Mouse (Mus musculus): ENCODE results near the gene Slc38a8. TPM values are rescaled to one million over a fixed set of nuclear protein-coding genes. Genes with fewer than 3 reads are reported as not detected.

Slc38a8 gene
- total RNA-seq, 2 experiments from 2014 or later = 0.23 to 0.29 TPM

DNA sequence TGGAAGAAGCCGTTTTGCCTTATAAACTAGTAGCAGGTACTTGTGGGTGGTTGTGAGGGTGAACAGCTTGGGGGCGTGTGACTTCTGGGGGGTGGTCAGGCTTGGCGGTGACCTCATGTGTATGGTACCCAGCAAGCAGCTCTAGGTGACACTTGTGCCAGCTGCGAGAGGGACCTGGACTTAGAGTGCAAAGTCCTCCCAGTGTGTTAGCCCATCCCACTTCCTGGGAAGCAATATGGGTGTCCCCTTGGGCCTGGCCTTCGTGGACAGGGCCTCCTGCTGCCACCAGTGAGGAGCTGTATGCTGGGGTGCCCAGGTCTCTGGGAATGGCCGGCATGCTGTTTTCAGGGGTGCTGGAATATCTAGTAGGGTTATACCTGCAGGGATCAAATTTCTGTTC lies 62.6 kb downstream of the Slc38a8 start:
- DNase-seq (ENCODE audit: low spot score in 2 of 2) = no peak

DNA sequence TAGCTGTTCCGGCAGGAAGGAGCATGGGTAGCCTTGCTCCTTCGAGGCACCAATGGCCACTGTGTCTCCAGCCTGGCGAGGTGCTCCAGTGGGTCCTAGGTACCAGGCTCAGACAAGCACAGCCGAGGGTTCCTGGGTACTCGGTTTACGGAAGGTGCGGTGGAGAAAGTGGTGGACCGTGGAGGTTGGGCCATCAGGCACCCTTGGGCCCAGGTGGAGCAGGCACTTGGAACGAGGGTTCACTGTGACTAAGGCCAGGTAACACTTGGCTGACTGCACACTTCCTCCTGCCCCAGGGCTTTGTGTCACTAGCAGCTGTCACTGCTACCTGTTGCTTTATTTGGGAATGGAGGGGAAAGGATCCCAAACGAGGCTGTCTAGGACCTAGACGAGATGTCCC lies 64.0 kb downstream of the Slc38a8 start:
- no peak for DNase-seq (ENCODE audit: low spot score in 2 of 2)

DNA sequence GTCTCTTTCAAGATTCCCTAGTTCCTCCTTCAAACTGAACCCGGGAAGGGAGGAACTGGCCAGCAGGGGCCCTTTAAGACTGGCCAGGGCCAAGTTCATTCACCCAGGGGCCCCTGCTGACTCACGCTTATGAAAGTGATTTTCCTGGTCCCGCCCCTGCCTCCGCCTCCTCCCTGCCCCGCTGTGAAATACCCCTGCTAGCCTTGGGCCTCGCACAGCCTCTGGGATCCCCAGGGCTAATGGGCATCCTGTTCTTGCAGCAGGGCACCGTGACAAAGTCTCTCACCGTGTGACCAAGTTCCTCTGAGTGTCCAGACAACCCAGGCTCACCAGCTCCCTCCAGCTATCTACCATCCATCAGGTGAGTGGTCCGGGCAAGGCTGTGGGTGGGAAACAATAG lies 64.6 kb downstream of the Slc38a8 start:
- DNase-seq (ENCODE audit: low spot score in 2 of 2) = no peak

DNA sequence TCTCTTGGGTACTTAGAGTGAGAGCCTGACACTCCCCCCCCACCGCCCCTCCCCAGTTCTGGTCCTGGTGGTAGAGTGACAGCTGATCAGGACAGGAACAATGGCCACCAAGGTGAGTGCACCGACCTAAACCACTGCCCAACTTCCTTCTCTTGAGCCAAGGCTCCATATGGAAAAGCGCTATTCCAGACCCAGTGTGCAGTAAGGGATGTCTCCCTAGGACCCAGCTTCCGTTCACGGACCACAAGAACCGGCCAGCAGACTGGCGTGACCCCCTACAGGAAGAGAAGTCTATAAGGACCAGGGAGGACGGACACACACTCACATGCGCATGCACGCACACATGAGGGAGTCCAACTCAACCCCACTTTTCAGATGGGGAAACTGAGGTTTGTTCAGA lies 65.2 kb downstream of the Slc38a8 start:
- no peak for DNase-seq (ENCODE audit: low spot score in 2 of 2)

DNA sequence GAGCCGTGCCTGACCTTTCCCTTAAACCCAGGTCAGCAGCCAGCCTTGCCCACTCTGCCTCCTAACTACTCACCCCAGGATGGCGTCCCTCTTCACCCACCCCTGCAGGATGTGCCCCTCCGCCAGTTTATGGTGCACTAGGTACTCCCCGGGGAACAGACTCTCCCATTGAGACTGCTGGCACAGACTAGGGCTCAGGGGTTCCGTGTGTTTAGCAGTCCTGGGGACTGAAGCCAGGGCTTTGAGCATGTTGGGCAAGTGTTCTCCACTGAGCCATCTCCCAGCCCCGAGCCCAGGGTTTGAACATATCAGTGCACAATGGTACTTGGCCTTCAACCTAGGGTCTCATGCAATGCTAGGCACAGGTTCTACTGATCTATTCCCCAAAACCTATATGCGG lies 66.0 kb downstream of the Slc38a8 start:
- no peak for DNase-seq (ENCODE audit: low spot score in 2 of 2)

DNA sequence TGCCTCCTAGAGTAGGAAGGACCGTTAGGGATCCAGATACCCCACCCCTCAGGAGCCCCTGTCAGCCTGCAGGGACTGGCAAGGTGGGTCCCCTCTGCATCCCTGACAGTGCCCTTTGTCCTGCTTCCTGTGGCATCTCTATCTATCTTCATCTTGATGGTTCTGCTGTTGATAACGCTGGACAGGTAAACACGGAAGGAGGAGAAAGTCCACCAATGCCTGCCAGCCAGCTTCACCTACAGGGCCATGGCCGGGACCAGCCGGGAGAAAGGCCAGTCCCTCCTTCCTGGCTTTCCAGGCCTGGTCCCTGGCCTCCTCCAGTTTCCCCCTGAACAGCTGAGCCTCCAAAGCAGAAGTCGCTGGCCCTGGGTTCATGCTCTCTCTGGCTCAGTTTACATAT lies 66.9 kb downstream of the Slc38a8 start:
- DNase-seq (ENCODE audit: low spot score in 2 of 2) = no peak

DNA sequence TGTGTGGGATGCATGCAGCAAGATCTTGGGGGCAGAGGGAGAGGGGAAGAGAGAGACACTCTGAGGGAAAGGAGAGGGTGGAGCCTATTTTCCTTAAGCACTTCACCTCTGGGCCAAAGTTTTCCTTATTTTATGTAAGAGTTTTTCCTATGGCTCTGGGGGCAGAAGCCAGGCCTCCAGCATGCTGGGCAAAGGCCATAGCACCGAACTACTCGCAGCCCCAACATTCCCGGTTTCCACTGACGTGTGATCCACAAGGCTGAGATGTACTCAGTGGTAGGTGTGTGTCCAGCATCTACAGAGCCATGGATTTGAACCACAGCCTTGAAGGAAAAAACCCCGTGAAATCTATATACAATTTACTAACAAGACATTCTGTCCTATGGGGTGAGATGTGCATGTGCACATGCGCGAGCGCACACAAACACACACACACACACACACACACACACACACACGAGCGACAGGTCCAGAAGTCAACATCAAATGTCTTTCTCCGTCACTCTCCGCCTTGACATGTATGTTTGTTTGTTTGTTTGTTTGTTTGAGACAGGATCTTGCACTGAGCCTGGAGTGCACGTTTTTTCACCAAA lies 67.8 kb downstream of the Slc38a8 start, which contains the start of gene Osgin1:
Gene Osgin1, plus strand, starts transcription at position 543 of the 593 bp plus-strand sequence.
- DNase-seq (ENCODE audit: low spot score in 2 of 2) = no peak

DNA sequence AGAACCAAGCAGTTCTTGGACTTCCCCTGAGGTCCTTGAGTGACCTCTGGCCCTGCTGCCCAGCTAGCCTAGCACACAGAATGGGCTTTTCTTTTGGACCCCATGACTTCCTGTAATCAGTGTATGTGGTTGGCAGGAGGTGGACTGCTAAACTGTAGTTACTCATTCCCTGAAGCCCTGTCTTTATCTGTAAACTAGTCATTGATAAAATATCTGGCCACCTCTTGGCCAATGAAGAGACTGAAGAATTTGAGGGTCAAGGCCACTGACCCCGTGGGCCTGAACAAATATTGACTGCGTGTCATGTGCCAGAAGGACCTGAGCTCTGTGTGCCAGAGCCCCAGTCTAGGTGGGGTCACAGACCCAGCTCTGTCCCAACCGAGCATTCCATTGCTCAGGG lies 69.1 kb downstream of the Slc38a8 start:
- DNase-seq (ENCODE audit: low spot score in 2 of 2) = no peak

DNA sequence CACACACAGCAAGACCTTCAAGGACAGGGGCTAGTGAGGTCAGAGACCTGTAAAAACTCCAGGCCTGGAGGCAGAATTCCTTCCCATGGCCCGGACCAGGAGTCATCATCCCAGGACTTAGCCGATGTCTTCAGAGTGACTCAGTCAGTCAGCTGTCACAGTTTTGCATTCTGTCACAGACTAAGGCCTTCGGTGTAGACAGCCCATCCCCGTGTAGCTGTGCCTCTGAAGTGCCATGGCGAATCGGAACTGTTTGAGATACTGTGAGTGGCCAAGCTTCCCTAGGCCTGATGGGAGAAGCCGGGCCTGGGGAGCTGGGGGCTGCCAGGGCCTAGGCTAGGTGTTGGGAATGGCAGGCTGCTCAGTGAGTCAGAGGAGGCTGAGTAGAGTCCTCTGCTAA lies 70.8 kb downstream of the Slc38a8 start:
- no peak for DNase-seq (ENCODE audit: low spot score in 2 of 2)

DNA sequence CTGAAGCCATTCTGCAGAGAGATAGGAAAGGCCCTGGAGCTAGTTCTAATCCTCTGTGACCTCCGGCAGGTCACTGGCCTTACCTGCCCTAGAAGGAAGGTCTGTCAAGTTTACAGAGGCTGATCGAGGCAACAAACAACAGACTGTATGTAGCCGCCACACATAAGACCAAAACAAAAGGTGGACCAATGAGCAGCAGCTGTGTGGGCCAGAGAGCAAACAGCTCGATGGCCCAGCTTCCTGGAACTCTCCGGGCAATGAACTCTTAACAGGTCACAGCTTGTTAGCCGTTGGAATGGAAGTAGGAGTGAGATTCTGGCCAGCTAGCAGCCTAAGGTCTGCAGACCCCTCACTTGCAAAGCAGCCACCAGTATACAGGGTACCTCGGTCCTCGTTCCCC lies 71.2 kb downstream of the Slc38a8 start:
- no peak for DNase-seq (ENCODE audit: low spot score in 2 of 2)

Other genes starting within 250 kb of the Slc38a8 start
- gene Hsbp1, start 157.2 kb downstream of the Slc38a8 start, total RNA-seq (2021) = 100 to 1,000 TPM; 540 to 542 TPM
- 10 to 100 TPM; 24.1 to 27.0 TPM for gene Mlycd, start 106.8 kb downstream of the Slc38a8 start, total RNA-seq (2021)
- gene Osgin1, start 67.6 kb downstream of the Slc38a8 start, total RNA-seq (2021) = 1 to 10 TPM in 1 of 2 experiments, under 1 TPM in 1; 0.19 to 1.2 TPM
- 100 to 1,000 TPM; 126 to 129 TPM for gene Necab2, start 55.0 kb downstream of the Slc38a8 start, total RNA-seq (2021)
- gene Mbtps1, start 57.0 kb upstream of the Slc38a8 start, total RNA-seq (2021) = 10 to 100 TPM; 63.6 to 69.8 TPM
- 10 to 100 TPM; 39.1 to 40.8 TPM for gene Hsdl1, start 73.5 kb upstream of the Slc38a8 start, total RNA-seq (2021)
- under 1 TPM; 0.32 to 0.48 TPM for gene Dnaaf1, start 73.5 kb upstream of the Slc38a8 start, total RNA-seq (2021)
- 10 to 100 TPM; 10.0 to 11.8 TPM for gene Taf1c, start 103.5 kb upstream of the Slc38a8 start, total RNA-seq (2021)
- under 1 TPM in 1 of 2 experiments, not detected in 1; 0.16 TPM for gene Adad2, start 111.0 kb upstream of the Slc38a8 start, total RNA-seq (2021)
- gene Kcng4, start 134.0 kb upstream of the Slc38a8 start, total RNA-seq (2021) = 1 to 10 TPM; 2.9 to 3.3 TPM
- gene Wfdc1, start 164.7 kb upstream of the Slc38a8 start, total RNA-seq (2021) = 1 to 10 TPM; 6.9 to 8.2 TPM
- 1 to 10 TPM; 1.7 to 2.9 TPM for gene Atp2c2, start 198.3 kb upstream of the Slc38a8 start, total RNA-seq (2021)